ENCODE assay signal across 8 mouse cellular contexts in the genomic region with DNA sequence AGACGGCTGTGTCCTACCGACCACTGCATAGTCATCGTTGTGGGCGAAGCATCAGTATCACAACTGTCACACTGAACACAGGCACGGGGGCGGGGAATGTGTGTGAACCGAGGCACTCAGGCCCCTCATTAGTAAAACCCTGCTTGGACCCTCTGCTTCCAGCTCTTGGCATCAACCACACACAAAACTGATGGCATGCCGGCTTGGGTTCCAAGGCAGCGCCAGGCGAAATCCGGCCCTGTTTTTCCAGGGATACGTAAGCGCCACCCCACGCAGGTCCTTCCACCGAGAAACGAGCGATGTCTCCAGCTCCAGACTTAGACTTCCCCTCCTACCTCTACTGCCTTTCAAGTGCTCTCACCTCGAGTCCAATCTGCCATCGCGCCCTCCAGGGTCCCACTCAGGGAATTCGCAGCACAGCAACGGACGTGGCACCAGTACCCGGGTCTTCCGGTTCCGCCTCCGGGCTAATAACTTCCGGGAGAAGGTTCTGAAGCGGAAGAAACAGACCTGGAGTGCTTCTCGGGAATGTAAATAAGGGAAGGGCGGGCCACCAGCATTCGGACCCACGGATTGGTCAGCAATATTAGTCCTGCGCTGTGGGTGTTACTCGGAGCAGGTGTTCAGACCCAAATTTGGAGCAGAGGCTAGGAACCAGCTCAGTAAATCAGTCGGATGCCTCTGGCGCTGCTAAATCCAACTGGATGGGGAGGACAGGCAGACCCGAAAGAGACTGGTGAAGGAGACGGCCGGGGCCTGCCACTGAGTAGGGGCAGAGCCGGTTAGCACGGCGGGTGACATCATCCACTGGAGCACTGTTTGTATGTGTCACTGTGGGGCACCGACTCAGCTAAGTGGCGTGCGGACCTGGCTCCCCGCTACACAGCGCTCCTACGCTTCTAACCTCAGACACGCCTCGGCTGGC. TPM values are rescaled to one million over a fixed set of nuclear protein-coding genes. Genes with fewer than 3 reads are reported as not detected.
A peak's percentile ranks its signal among the peaks of the same experiment; 100 is the strongest.
DNase-seq lines count a peak whose midpoint lies in the region; ATAC-seq lines count a peak whose summit lies in the region.

Gm45785 (minus strand) TSS at position 472 of the 925 bp plus-strand sequence.

- H3K79me2 ChIP-seq in macrophage (ENCODE audit: inconsistent target): peaks cover 73% of the 10 kb centered on the region

- H3K36me3 ChIP-seq in hindbrain, embryonic 16.5 days (ENCODE audit: control insufficient read depth, insufficient read depth, low read length): peaks cover 30% of the 10 kb centered on the region
- H3K36me3 ChIP-seq in macrophage (ENCODE audit: inconsistent target): peaks cover 40% of the 10 kb centered on the region

- H3K4me2 ChIP-seq in hindbrain, embryonic 16.5 days (ENCODE audit: low read length): peak within 1 kb of the TSS; percentile 97

- H3K4me1 ChIP-seq in hindbrain, embryonic 16.5 days (ENCODE audit: control insufficient read depth, insufficient read depth, low read depth, low read length): peaks cover 29% of the 10 kb centered on the region

- H3K4me3 ChIP-seq in hindbrain, embryonic 16.5 days (ENCODE audit: low read length): peak within 1 kb of the TSS; percentile 89
- peak within 1 kb of the TSS; percentile 90 for H3K4me3 ChIP-seq in macrophage (ENCODE audit: inconsistent target)

- peak; percentile 83 for ATAC-seq in hindbrain, embryonic 16.5 days

- DNase-seq in T-cell, adult 2 months (ENCODE audit: low spot score): peak; percentile 82
- peak; percentile 44 to 70 for DNase-seq in cerebellum, postnatal 4 days (ENCODE audit: low spot score in 2 of 2)
- DNase-seq in gastrocnemius, adult 18-20 months (ENCODE audit: low spot score): peak; percentile 91
- peak; percentile 74 to 82 for DNase-seq in left cerebral cortex, adult 18-20 months (ENCODE audit: low spot score in 2 of 2)
- DNase-seq in right cerebral cortex, adult 18-20 months: peak; percentile 91
- peak; percentile 48 for DNase-seq in urinary bladder, postnatal 10 days (ENCODE audit: low spot score)

- no peaks in the 10 kb centered on the region for H3K9me3 ChIP-seq in hindbrain, embryonic 16.5 days (ENCODE audit: control insufficient read depth, low read length)

- H3K27ac ChIP-seq in hindbrain, embryonic 16.5 days (ENCODE audit: low read depth, low read length): peak within 1 kb of the TSS; percentile 95
- peak within 1 kb of the TSS; percentile 91 for H3K27ac ChIP-seq in macrophage

- peak within 1 kb of the TSS; percentile 91 for H3K9ac ChIP-seq in hindbrain, embryonic 16.5 days (ENCODE audit: low read depth, low read length)

- WGBS in hindbrain, embryonic 16.5 days: 2% methylated on average over 51 of the region's 51 CpGs
- WGBS in macrophage (ENCODE audit: missing documents): under 1% methylated on average over 51 of the region's 51 CpGs

- no peaks in the 10 kb centered on the region for H3K27me3 ChIP-seq in hindbrain, embryonic 16.5 days (replicated peaks; ENCODE audit: control insufficient read depth, insufficient read depth, low read length)

RNA-seq across cellular contexts. Expression of gene Gm45785, which starts in this region (rescaled TPM):
- not detected for total RNA-seq in gastrocnemius, adult 18-20 months (2021)
- 0.19 TPM in 1 of 2 replicates, not detected in the other for polyA plus RNA-seq in hindbrain, embryonic 16.5 days (2015; fragmentation: Nextera tagmentation; extraction: Ambion mirVana)
- total RNA-seq in left cerebral cortex, adult 18-20 months (2021): 1 to 10 TPM; 1.2 to 1.7 TPM
- 1 to 10 TPM in 1 of 26 experiments, under 1 TPM in 1, not detected in 24; 0.82 to 2.4 TPM for total RNA-seq in macrophage (2018; cell fraction: chromatin; rRNA removed)
- total RNA-seq in macrophage (2018; cell fraction: cytosol; rRNA removed): not detected
- total RNA-seq in macrophage (2018; cell fraction: nucleus; rRNA removed): not detected
- not detected in 3 replicates for polyA plus RNA-seq in macrophage (2018)

Comparison
In these comparisons a context has a peak if more than half of its experiments do, and no peak if none do; other contexts are left out.
1. Peak in every context shown above with its lines: DNase-seq, ATAC-seq, H3K4me3 ChIP-seq and H3K27ac ChIP-seq.
2. Peak in DNase-seq in gastrocnemius, adult 18-20 months; RNA of the gene not detected or under 1 TPM.
3. Peak in ATAC-seq, H3K4me3 ChIP-seq, H3K27ac ChIP-seq, H3K9ac ChIP-seq and H3K4me2 ChIP-seq in hindbrain, embryonic 16.5 days; RNA of the gene not detected or under 1 TPM.